Mouse (Mus musculus) megakaryocyte, embryonic 14.5 days (primary cell): ENCODE results near the gene Pde11a. TPM values are rescaled to one million over a fixed set of nuclear protein-coding genes. Genes with fewer than 3 reads are reported as not detected.

Experiments used
- H3K27me3 ChIP-seq: replicated peaks from 2 replicates; pipeline ENCODE3; 2012; ENCODE audit warnings: inconsistent platforms
- H3K36me3 ChIP-seq: replicated peaks from 2 replicates; pipeline ENCODE3; 2012; ENCODE audit warnings: low read length, inconsistent platforms, mixed read lengths
- H3K4me1 ChIP-seq: 2 replicates; pipeline ENCODE4 v1.6.1; 2012; ENCODE audit warnings: inconsistent platforms
- H3K4me3 ChIP-seq: replicated peaks from 2 replicates; pipeline ENCODE3; 2012; ENCODE audit warnings: moderate library complexity, mild to moderate bottlenecking, inconsistent platforms
- H3K9me3 ChIP-seq: 2 replicates; pipeline ENCODE4 v1.6.1; 2012; ENCODE audit warnings: inconsistent platforms
- FLI1 ChIP-seq: IDR thresholded peaks from 2 replicates; pipeline ENCODE4 v1.6.1; 2012; ENCODE audit warnings: low read length, inconsistent platforms, mixed read lengths
- GATA1 ChIP-seq: IDR thresholded peaks from 3 replicates; pipeline ENCODE4 v1.6.1; 2012; ENCODE audit warnings: mixed read lengths, low read length, inconsistent platforms, borderline replicate concordance
- polyA plus RNA-seq: library from polyadenylated mRNA; stranded (reverse); fragments of >175 nt; gene quantifications from 2 replicates; pipeline ENCODE4 v1.2.3, GENCODE M21; 2012; ENCODE audit warnings: low replicate concordance; ENCODE audit not compliant: insufficient read depth

Gene Pde11a
- polyA plus RNA-seq, 1 experiment, result not detected

DNA sequence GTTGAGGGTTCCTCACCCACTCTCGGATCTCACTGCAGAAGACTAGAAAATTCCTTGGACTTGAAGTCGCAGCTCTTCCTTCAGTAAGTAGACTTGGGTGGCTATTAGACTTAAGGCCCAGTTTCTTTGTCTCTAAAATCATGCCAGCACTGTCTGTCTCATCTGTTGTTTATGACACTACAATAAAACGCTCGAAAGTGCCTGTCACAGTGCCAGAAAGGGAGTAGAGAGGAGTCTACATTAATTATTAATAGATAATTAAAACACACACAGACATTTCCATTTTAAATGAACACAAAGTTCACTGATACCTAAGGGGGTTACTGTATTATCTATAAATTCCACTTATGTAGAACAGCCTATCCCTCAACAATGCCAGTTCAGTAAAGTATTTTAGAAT, 287.7 kb downstream of the Pde11a start:
- H3K4me1 ChIP-seq, result no peaks in the 10 kb centered on the region

DNA sequence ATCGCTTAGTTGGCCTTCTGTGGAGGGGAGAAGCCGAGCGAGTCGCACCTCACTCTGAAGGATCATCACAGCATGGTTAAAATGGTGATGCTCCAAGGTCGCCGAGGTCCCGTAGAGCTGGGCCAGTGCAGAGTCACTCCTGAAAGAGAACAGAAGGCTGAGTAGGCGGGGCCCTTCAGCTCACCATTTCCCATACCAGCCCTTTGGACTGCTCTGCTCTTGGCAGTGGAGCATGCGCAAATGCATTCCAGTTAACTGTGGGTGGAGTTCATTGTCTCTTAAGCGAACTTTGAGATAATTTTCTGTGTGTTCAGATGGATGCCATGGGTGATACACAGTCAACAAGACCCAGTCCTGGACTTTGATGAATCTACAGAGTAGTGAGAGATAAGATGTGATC, 288.5 kb downstream of the Pde11a start:
- peaks cover 35% of the 10 kb centered on the region for H3K27me3 ChIP-seq
- H3K36me3 ChIP-seq, result no peaks in the 10 kb centered on the region
- no peaks in the 10 kb centered on the region for H3K4me1 ChIP-seq
- TF ChIP-seq FLI1 (no peak), GATA1 (no peak)
- H3K9me3 ChIP-seq, result no peaks in the 10 kb centered on the region
- H3K4me3 ChIP-seq, result peak overlapping the region; percentile 4

More for the DNA sequence above, 287.7 kb downstream of the Pde11a start:
- TF ChIP-seq FLI1 (no peak), GATA1 (no peak)
- H3K27me3 ChIP-seq, result peaks cover 34% of the 10 kb centered on the region
- no peaks in the 10 kb centered on the region for H3K9me3 ChIP-seq
- H3K4me3 ChIP-seq, result no peak overlapping the region
- H3K36me3 ChIP-seq, result no peaks in the 10 kb centered on the region

DNA sequence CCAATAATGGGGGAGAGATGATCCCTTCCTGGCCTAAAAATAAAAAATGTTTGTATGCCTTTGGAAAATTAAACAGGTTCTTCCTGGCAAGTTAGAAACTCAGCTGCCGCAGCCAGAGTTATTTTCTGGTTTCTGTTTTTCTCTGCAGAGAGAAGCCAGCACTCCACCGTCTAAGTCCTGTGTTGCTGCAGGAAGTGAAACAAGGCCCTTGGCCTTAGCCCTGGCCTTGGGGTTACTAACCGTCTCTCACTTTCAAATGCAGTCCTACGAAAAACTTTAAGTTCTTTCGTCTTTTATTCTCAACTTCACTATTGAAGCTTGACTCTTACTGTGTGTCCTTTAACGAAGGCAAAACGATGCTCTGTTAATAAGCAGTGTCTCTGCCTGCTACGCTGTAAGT, 289.0 kb downstream of the Pde11a start:
- H3K27me3 ChIP-seq, result peaks cover 37% of the 10 kb centered on the region
- H3K4me3 ChIP-seq, result no peak overlapping the region
- H3K4me1 ChIP-seq, result no peaks in the 10 kb centered on the region
- H3K36me3 ChIP-seq, result no peaks in the 10 kb centered on the region
- no peak for TF ChIP-seq GATA1
- no peak for TF ChIP-seq FLI1
- no peaks in the 10 kb centered on the region for H3K9me3 ChIP-seq

DNA sequence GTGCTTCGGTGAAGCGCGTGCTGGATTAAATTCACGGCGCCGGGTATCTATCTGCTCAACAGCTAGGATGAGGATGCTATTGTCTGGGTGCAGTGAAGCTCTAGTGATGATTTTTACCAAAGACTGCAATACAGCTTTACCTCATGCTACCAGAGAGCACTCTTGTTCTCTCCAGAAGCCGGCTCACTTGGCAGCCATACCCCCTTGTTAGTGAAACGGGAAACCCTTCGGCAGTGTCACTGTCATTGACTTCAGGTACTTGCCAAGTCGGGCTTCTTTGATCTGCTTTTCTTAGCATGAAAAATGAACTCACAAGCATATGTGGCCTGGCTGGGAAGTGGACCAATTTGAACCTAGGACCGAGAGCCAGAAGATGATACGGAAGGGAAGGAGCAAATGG, 290.8 kb downstream of the Pde11a start:
- Histone ChIP-seq H3K4me1 (peaks cover 4% of the 10 kb centered on the region), H3K4me3 (no peak overlapping the region), H3K36me3 (no peaks in the 10 kb centered on the region), H3K9me3 (0 out of 2 replicates have a peak, but pooled peaks cover 2% of the 10 kb centered on the region), H3K27me3 (peaks cover 36% of the 10 kb centered on the region)
- TF ChIP-seq GATA1 (no peak), FLI1 (no peak)

DNA sequence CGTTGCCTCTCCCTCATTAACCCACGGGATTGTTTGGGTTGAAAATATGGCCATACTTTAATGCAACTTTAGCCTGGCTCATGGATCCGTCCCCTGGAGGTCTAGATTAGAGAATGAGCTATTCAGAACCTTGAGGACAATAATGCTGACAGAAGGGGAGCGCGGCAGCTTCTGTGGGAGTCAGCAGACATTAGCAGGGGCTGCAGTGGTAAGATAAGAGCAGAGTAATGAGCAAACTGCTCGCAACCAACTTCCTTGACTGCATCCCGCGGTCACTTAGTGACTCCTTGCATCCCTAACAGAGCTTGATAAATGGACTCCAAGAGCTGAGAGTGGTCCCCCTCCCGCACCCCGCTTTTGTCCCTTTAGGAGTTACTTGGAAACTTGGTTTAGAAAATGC, 296.4 kb downstream of the Pde11a start:
- peaks cover 18% of the 10 kb centered on the region for H3K27me3 ChIP-seq
- 0 out of 2 replicates have a peak, but pooled peaks cover 2% of the 10 kb centered on the region for H3K9me3 ChIP-seq
- peak overlapping the region; percentile 31 for H3K4me3 ChIP-seq
- H3K4me1 ChIP-seq, result peaks cover 20% of the 10 kb centered on the region
- no peak for TF ChIP-seq GATA1
- TF ChIP-seq FLI1, result no peak
- H3K36me3 ChIP-seq, result no peaks in the 10 kb centered on the region

DNA sequence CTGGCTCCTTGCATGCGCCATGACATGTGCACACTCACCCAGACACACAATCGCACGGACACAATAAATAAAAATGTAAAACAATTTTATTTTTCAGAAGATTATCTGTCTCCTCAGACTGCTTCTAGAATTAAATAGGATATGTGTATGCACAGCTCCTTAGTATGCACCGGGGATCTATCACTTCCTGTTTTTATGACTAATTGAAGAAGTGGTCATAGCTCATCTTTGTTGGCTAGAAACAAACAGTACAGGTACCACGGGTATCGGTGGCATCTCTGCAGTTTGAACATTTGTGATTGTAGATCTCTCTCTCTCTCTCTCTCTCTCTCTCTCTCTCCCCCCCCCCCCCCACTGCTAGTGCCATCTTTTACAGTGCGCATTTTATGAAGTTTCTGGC, 298.5 kb downstream of the Pde11a start:
- Histone ChIP-seq H3K36me3 (no peaks in the 10 kb centered on the region), H3K4me1 (peaks cover 20% of the 10 kb centered on the region), H3K9me3 (0 out of 2 replicates have a peak, but pooled peaks cover 2% of the 10 kb centered on the region), H3K27me3 (peaks cover 12% of the 10 kb centered on the region), H3K4me3 (no peak overlapping the region)
- TF ChIP-seq GATA1 (no peak), FLI1 (no peak)

DNA sequence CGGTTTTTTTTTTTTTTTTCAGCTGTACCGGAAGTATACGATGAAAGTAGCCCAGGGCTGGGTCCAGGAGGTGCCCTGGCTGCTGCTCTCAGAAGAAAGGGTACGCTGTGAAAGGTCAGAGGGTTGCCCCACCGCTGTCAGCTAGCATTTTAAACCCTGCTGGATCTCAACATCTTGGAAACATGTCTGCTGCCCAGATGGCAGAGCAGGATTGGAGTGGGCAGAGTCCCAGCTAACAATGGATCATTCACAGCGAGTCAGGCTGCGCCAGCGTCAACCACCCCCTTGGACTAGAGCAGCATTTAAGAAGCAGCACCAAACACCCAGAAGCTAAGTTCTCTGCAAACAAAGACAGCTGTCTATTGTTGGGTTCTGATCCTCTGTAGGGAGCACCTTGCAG, 308.5 kb downstream of the Pde11a start:
- TF ChIP-seq FLI1 (no peak), GATA1 (no peak)
- Histone ChIP-seq H3K36me3 (no peaks in the 10 kb centered on the region), H3K4me3 (no peak overlapping the region), H3K4me1 (peaks cover 4% of the 10 kb centered on the region; the same call in 1 of the 2 replicates), H3K9me3 (no peaks in the 10 kb centered on the region), H3K27me3 (peaks cover 36% of the 10 kb centered on the region)

DNA sequence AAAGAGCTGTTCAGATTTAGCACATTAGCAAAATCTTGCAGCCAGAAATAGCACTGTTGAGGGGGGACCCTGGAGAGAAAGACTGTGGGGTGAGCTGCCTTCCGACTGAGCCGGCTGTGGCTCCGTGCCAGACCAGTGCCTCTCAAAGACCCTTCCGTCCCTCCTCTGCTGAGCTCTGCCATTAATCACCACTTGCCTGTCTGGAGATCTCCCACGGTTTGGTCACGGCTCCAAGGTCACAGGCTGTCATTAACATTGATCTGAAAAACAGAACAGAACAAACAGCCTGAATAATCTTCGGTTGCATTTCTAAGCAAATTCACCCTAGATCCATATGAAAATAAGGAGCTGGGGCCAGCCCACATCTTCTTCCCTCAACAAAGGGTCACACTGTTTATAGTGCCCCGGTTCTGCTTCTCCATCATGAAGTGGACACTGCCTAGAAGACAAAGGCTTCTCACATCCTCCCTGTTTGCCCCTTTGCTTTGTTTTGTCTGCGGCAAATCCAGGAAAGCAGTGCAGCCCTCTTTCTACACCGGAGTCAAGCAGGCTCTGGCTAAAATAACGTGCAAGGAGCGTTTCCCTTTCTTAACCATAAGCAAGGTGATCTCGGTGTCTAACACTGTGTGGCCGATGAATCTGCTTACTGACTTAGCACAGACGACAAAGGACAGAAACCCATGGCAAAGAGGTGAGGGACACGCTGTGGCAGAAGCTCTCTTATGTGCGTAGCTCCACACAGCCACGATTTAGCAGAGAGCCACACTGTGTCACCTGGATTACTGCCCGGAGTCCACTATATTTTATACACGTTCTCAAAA, 309.3 kb downstream of the Pde11a start:
- Histone ChIP-seq H3K27me3 (peaks cover 36% of the 10 kb centered on the region), H3K4me1 (peaks cover 4% of the 10 kb centered on the region; the same call in 1 of the 2 replicates), H3K4me3 (no peak overlapping the region), H3K36me3 (no peaks in the 10 kb centered on the region), H3K9me3 (no peaks in the 10 kb centered on the region)
- TF ChIP-seq GATA1 (no peak), FLI1 (no peak)

DNA sequence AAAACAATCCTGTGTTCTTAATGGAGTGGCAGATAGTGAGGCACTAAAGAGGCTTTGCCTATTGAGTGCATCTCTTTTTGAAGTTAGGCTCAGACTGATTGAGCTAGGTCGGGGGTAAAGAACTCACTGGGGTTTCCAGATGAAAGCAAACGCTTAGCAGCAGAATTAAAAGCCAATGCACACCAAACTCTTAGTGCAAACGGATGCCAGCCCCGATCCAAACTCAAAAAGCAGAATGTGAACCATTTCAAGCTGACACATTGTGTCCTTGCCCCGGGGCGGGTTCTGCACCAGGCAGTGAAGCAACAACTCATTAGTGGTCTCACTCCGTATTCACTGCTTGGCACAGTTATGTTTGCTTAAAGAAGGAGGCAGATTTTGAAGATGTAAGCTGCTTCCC, 321.7 kb downstream of the Pde11a start:
- TF ChIP-seq GATA1 (no peak), FLI1 (no peak)
- H3K9me3 ChIP-seq, result no peaks in the 10 kb centered on the region
- no peaks in the 10 kb centered on the region for H3K4me1 ChIP-seq
- no peaks in the 10 kb centered on the region for H3K36me3 ChIP-seq
- H3K27me3 ChIP-seq, result peaks cover 18% of the 10 kb centered on the region
- H3K4me3 ChIP-seq, result no peak overlapping the region

DNA sequence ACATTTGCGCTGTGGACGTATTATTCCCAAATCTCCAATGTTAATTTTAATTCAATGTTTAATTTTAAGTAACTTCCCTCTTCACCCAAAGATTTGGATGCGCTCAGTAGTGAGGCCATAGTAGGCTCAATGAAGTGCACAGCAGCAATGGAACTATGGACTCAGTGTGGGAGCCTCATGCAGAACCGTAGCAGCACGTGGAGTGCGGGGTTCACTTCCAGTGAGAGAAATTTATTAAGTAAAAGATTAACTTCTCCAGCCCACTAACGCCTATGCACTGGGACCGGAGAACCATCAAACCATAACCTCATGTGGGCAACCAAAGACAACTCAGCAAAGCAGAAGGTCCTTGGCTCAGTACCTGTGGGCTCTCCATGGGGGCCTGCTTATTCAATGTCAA, 322.4 kb downstream of the Pde11a start:
- H3K4me1 ChIP-seq, result no peaks in the 10 kb centered on the region
- no peaks in the 10 kb centered on the region for H3K36me3 ChIP-seq
- no peaks in the 10 kb centered on the region for H3K9me3 ChIP-seq
- no peak for TF ChIP-seq FLI1
- no peak for TF ChIP-seq GATA1
- peaks cover 22% of the 10 kb centered on the region for H3K27me3 ChIP-seq
- H3K4me3 ChIP-seq, result no peak overlapping the region
